In genomic region chr17:45659225-45659624, GRCm38 (mm10) we compare ENCODE assay signal across 24 mouse cellular contexts. TPM values are rescaled to one million over a fixed set of nuclear protein-coding genes. Genes with fewer than 3 reads are reported as not detected.
DNase-seq lines count a peak whose midpoint lies in the region; ATAC-seq lines count a peak whose summit lies in the region.
"Had no signal": no experiment of that assay in that cellular context is flagged by ENCODE, and none has a peak within 500 bp of the region (broad histone marks: within the 10 kb centered on the region; RNA-seq: fewer than 3 reads in every experiment).

TSS of gene Capn11 (minus strand) at chr17:45659325.

- DNase-seq in heart, embryonic 10.5 days (ENCODE audit: low spot score) = no peak
- DNase-seq in heart, postnatal 36 days = no peak
- DNase-seq in midbrain, embryonic 10.5 days (ENCODE audit: low spot score) = no peak
- DNase-seq in midbrain, embryonic 14.5 days = no peak
- DNase-seq in embryonic facial prominence, embryonic 10.5 days (ENCODE audit: low spot score) = no peak
- DNase-seq in forebrain, embryonic 14.5 days (ENCODE audit: low spot score) = no peak
- DNase-seq: adrenal gland, adult 8-10 months; adrenal gland, postnatal 25 days; cerebellum, adult 11-12 months; cerebellum, adult 8-10 months; cerebellum, postnatal 10 days; cerebellum, postnatal 36 days; embryo, embryonic 11 days; gastrocnemius, postnatal 25 days; heart, postnatal 14 days had no signal

- no peak within 1 kb of the TSS for H3K9ac ChIP-seq in hindbrain, embryonic 13.5 days
- H3K9ac ChIP-seq in hindbrain, embryonic 12.5 days = no peak within 1 kb of the TSS
- H3K9ac ChIP-seq in midbrain, embryonic 14.5 days (replicated peaks; ENCODE audit: low read length) = no peak within 1 kb of the TSS
- no peak within 1 kb of the TSS for H3K9ac ChIP-seq in forebrain, embryonic 14.5 days (ENCODE audit: low read length)
- H3K9ac ChIP-seq: embryonic facial prominence, embryonic 15.5 days; forebrain, embryonic 15.5 days; heart, embryonic 13.5 days; intestine, embryonic 15.5 days had no signal

- H3K4me3 ChIP-seq in heart, embryonic 10.5 days = no peak within 1 kb of the TSS
- H3K4me3 ChIP-seq in hindbrain, embryonic 13.5 days = no peak within 1 kb of the TSS
- no peak within 1 kb of the TSS for H3K4me3 ChIP-seq in hindbrain, embryonic 12.5 days
- no peak within 1 kb of the TSS for H3K4me3 ChIP-seq in midbrain, embryonic 10.5 days
- no peak within 1 kb of the TSS for H3K4me3 ChIP-seq in midbrain, embryonic 14.5 days (replicated peaks; ENCODE audit: low read depth, low read length)
- no peak within 1 kb of the TSS for H3K4me3 ChIP-seq in embryonic facial prominence, embryonic 10.5 days
- H3K4me3 ChIP-seq in forebrain, embryonic 14.5 days (ENCODE audit: low read depth, low read length) = no peak within 1 kb of the TSS
- H3K4me3 ChIP-seq: embryonic facial prominence, embryonic 15.5 days; forebrain, embryonic 15.5 days; heart, embryonic 13.5 days; intestine, embryonic 15.5 days had no signal

- peaks cover 27% of the 10 kb centered on the region for H3K36me3 ChIP-seq in heart, embryonic 10.5 days
- H3K36me3 ChIP-seq in hindbrain, embryonic 13.5 days = peaks cover 39% of the 10 kb centered on the region
- peaks cover 24% of the 10 kb centered on the region for H3K36me3 ChIP-seq in hindbrain, embryonic 12.5 days
- peaks cover 38% of the 10 kb centered on the region for H3K36me3 ChIP-seq in midbrain, embryonic 10.5 days
- H3K36me3 ChIP-seq in midbrain, embryonic 14.5 days (ENCODE audit: control insufficient read depth, insufficient read depth, low read length) = peaks cover 42% of the 10 kb centered on the region
- peaks cover 42% of the 10 kb centered on the region for H3K36me3 ChIP-seq in embryonic facial prominence, embryonic 10.5 days (replicated peaks)
- peaks cover 43% of the 10 kb centered on the region for H3K36me3 ChIP-seq in forebrain, embryonic 14.5 days (ENCODE audit: control insufficient read depth, insufficient read depth, low read length)

- no peaks in the 10 kb centered on the region for H3K27me3 ChIP-seq in heart, embryonic 10.5 days (ENCODE audit: insufficient read depth, poor library complexity, severe bottlenecking)
- H3K27me3 ChIP-seq in hindbrain, embryonic 13.5 days = no peaks in the 10 kb centered on the region
- no peaks in the 10 kb centered on the region for H3K27me3 ChIP-seq in hindbrain, embryonic 12.5 days
- no peaks in the 10 kb centered on the region for H3K27me3 ChIP-seq in midbrain, embryonic 10.5 days (ENCODE audit: low read depth, poor library complexity, severe bottlenecking)
- H3K27me3 ChIP-seq in midbrain, embryonic 14.5 days (ENCODE audit: control insufficient read depth, insufficient read depth, low read length) = no peaks in the 10 kb centered on the region
- H3K27me3 ChIP-seq in embryonic facial prominence, embryonic 10.5 days (replicated peaks; ENCODE audit: low read depth, poor library complexity, severe bottlenecking) = no peaks in the 10 kb centered on the region
- H3K27me3 ChIP-seq in forebrain, embryonic 14.5 days (replicated peaks; ENCODE audit: control insufficient read depth, insufficient read depth, low read length) = no peaks in the 10 kb centered on the region
- H3K27me3 ChIP-seq: embryonic facial prominence, embryonic 15.5 days; forebrain, embryonic 15.5 days; heart, embryonic 13.5 days; intestine, embryonic 15.5 days had no signal

- 0 out of 2 replicates have a peak within 1 kb of the TSS, but pooled peaks have one; percentile 16 for H3K27ac ChIP-seq in heart, embryonic 10.5 days
- 0 out of 2 replicates have a peak within 1 kb of the TSS, but pooled peaks have one; percentile 2 for H3K27ac ChIP-seq in hindbrain, embryonic 13.5 days
- no peak within 1 kb of the TSS for H3K27ac ChIP-seq in hindbrain, embryonic 12.5 days
- H3K27ac ChIP-seq in midbrain, embryonic 10.5 days (replicated peaks) = 0 out of 2 replicates have a peak within 1 kb of the TSS, but pooled peaks have one; percentile 42
- H3K27ac ChIP-seq in midbrain, embryonic 14.5 days (replicated peaks; ENCODE audit: low read depth, low read length) = no peak within 1 kb of the TSS
- H3K27ac ChIP-seq in embryonic facial prominence, embryonic 10.5 days (replicated peaks) = peak within 1 kb of the TSS; percentile 51
- H3K27ac ChIP-seq in forebrain, embryonic 14.5 days (ENCODE audit: low read depth, low read length) = no peak within 1 kb of the TSS
- H3K27ac ChIP-seq: embryonic facial prominence, embryonic 15.5 days; forebrain, embryonic 15.5 days; heart, embryonic 13.5 days; intestine, embryonic 15.5 days had no signal

- no peak for ATAC-seq in hindbrain, embryonic 13.5 days (ENCODE audit: low FRiP score)
- ATAC-seq in hindbrain, embryonic 12.5 days (ENCODE audit: low FRiP score) = no peak
- no peak for ATAC-seq in midbrain, embryonic 14.5 days (ENCODE audit: low FRiP score, low TSS enrichment)
- no peak for ATAC-seq in forebrain, embryonic 14.5 days
- ATAC-seq: activated CD4-positive, CD25-positive, alpha-beta regulatory T cell, adult 4 months; forebrain, embryonic 15.5 days; hindbrain, embryonic 16.5 days; intestine, embryonic 15.5 days had no signal

- intact Hi-C loops in heart, postnatal 36 days (cut with DNase I) = no loop called here

- no peak within 1 kb of the TSS for H3K4me2 ChIP-seq in hindbrain, embryonic 13.5 days
- no peak within 1 kb of the TSS for H3K4me2 ChIP-seq in hindbrain, embryonic 12.5 days (replicated peaks)
- no peak within 1 kb of the TSS for H3K4me2 ChIP-seq in midbrain, embryonic 14.5 days (ENCODE audit: low read length)
- H3K4me2 ChIP-seq in forebrain, embryonic 14.5 days (ENCODE audit: low read length) = no peak within 1 kb of the TSS
- H3K4me2 ChIP-seq: embryonic facial prominence, embryonic 15.5 days; forebrain, embryonic 15.5 days; heart, embryonic 13.5 days; intestine, embryonic 15.5 days had no signal

- no peaks in the 10 kb centered on the region for H3K9me3 ChIP-seq in heart, embryonic 10.5 days
- H3K9me3 ChIP-seq in hindbrain, embryonic 13.5 days = no peaks in the 10 kb centered on the region
- no peaks in the 10 kb centered on the region for H3K9me3 ChIP-seq in hindbrain, embryonic 12.5 days (replicated peaks)
- no peaks in the 10 kb centered on the region for H3K9me3 ChIP-seq in midbrain, embryonic 10.5 days (replicated peaks)
- H3K9me3 ChIP-seq in midbrain, embryonic 14.5 days (ENCODE audit: control insufficient read depth, low read length) = no peaks in the 10 kb centered on the region
- no peaks in the 10 kb centered on the region for H3K9me3 ChIP-seq in embryonic facial prominence, embryonic 10.5 days
- H3K9me3 ChIP-seq in forebrain, embryonic 14.5 days (replicated peaks; ENCODE audit: control insufficient read depth, low read length) = no peaks in the 10 kb centered on the region
- H3K9me3 ChIP-seq: embryonic facial prominence, embryonic 15.5 days; forebrain, embryonic 15.5 days; heart, embryonic 13.5 days; intestine, embryonic 15.5 days had no signal

- 63% methylated on average over 4 of the region's 4 CpGs for WGBS in heart, embryonic 10.5 days
- WGBS in hindbrain, embryonic 13.5 days = 87% methylated on average over 4 of the region's 4 CpGs
- whole genome bisulfite sequencing in hindbrain, embryonic 12.5 days = 85% methylated on average over 4 of the region's 4 CpGs
- WGBS in midbrain, embryonic 10.5 days = 82% methylated on average over 4 of the region's 4 CpGs
- 91% methylated on average over 4 of the region's 4 CpGs for WGBS in midbrain, embryonic 14.5 days
- WGBS in embryonic facial prominence, embryonic 10.5 days = 74% methylated on average over 4 of the region's 4 CpGs
- WGBS in forebrain, embryonic 14.5 days = 80% methylated on average over 4 of the region's 4 CpGs

- peaks cover 22% of the 10 kb centered on the region for H3K4me1 ChIP-seq in heart, embryonic 10.5 days
- H3K4me1 ChIP-seq in hindbrain, embryonic 13.5 days (replicated peaks) = 0 out of 2 replicates have a peak, but pooled peaks cover 4% of the 10 kb centered on the region
- H3K4me1 ChIP-seq in hindbrain, embryonic 12.5 days = peaks cover 2% of the 10 kb centered on the region; the same call in 1 of the 2 replicates
- H3K4me1 ChIP-seq in midbrain, embryonic 10.5 days = peaks cover 21% of the 10 kb centered on the region
- H3K4me1 ChIP-seq in midbrain, embryonic 14.5 days (ENCODE audit: control insufficient read depth, insufficient read depth, low read length) = no peaks in the 10 kb centered on the region
- peaks cover 30% of the 10 kb centered on the region for H3K4me1 ChIP-seq in embryonic facial prominence, embryonic 10.5 days
- no peaks in the 10 kb centered on the region for H3K4me1 ChIP-seq in forebrain, embryonic 14.5 days (ENCODE audit: control insufficient read depth, insufficient read depth, low read length)

RNA-seq across cellular contexts. Expression of gene Capn11, which starts in this region (rescaled TPM):
- polyA plus RNA-seq in heart, embryonic 10.5 days (2016; fragmentation: Nextera tagmentation; extraction: Ambion mirVana) = 0.51 and 0.95 TPM in 2 replicates
- total RNA-seq in heart, postnatal 36 days (2021) = not detected
- 0.65 and 0.95 TPM in 2 replicates for polyA plus RNA-seq in hindbrain, embryonic 13.5 days (2015; fragmentation: Nextera tagmentation; extraction: Ambion mirVana)
- 1.4 and 2.4 TPM in 2 replicates for polyA plus RNA-seq in hindbrain, embryonic 12.5 days (2016; fragmentation: Nextera tagmentation; extraction: Ambion mirVana)
- polyA plus RNA-seq in midbrain, embryonic 10.5 days (2016; fragmentation: Nextera tagmentation; extraction: Ambion mirVana) = 0.76 and 1.5 TPM in 2 replicates
- 0.08 and 2.4 TPM in 2 replicates for polyA plus RNA-seq in midbrain, embryonic 14.5 days (2014; fragmentation: Nextera tagmentation; extraction: Ambion mirVana)
- 0.81 and 0.84 TPM in 2 replicates for polyA plus RNA-seq in embryonic facial prominence, embryonic 10.5 days (2016; fragmentation: Nextera tagmentation; extraction: Ambion mirVana)
- 0.61 TPM in 1 of 2 replicates, not detected in the other for polyA plus RNA-seq in forebrain, embryonic 14.5 days (2014; fragmentation: Nextera tagmentation; extraction: Ambion mirVana)
- total RNA-seq: ES-E14 had no signal

Comparison
In these comparisons a context has a peak if more than half of its experiments do, and no peak if none do; other contexts are left out.
1. H3K27ac ChIP-seq: peak in heart, embryonic 10.5 days (single experiment), hindbrain, embryonic 13.5 days (single experiment), midbrain, embryonic 10.5 days (single experiment) and embryonic facial prominence, embryonic 10.5 days (single experiment); none in hindbrain, embryonic 12.5 days (single experiment), midbrain, embryonic 14.5 days (single experiment) and forebrain, embryonic 14.5 days (single experiment).